Mouse (Mus musculus): ENCODE data around the gene Eif5a. TPM values are rescaled to one million over a fixed set of nuclear protein-coding genes. Genes with fewer than 3 reads are reported as not detected.

Gene Eif5a
- polyA plus RNA-seq, 1 experiment from 2014 or later = 1,083 TPM

GRCm38 (mm10) chr11:69894671-69895070 is 27.1 kb downstream of the Eif5a start:
- Histone ChIP-seq H3K27me3 (ENCODE audit: control insufficient read depth, insufficient read depth, low read length) (no peaks in the 10 kb centered on the region), H3K9me3 (ENCODE audit: control insufficient read depth, low read length) (no peaks in the 10 kb centered on the region), H3K4me2 (ENCODE audit: low read length) (no peak overlapping the region), H3K36me3 (ENCODE audit: control insufficient read depth, insufficient read depth, low read length) (no peaks in the 10 kb centered on the region), H3K4me1 (ENCODE audit: control insufficient read depth, insufficient read depth, low read length) (peaks cover 12% of the 10 kb centered on the region), H3K4me3 (replicated peaks; ENCODE audit: low read depth, low read length) (no peak overlapping the region), H3K27ac (replicated peaks; ENCODE audit: low read depth, low read length) (no peak overlapping the region), H3K9ac (replicated peaks; ENCODE audit: low read length) (no peak overlapping the region)
- WGBS = 84% methylated on average over 5 of the region's 5 CpGs
- DNase-seq = no peak
- ATAC-seq (ENCODE audit: low FRiP score, low TSS enrichment) = no peak

GRCm38 (mm10) chr11:69891482-69891881 is 30.3 kb downstream of the Eif5a start:
- DNase-seq = peak; percentile 20
- 82% methylated on average over 4 of the region's 4 CpGs for WGBS
- no peak for ATAC-seq (ENCODE audit: low FRiP score, low TSS enrichment)
- no peak overlapping the region for H3K4me3 ChIP-seq (replicated peaks; ENCODE audit: low read depth, low read length)
- no peak overlapping the region for H3K4me2 ChIP-seq (ENCODE audit: low read length)
- H3K9ac ChIP-seq (replicated peaks; ENCODE audit: low read length) = no peak overlapping the region
- H3K27ac ChIP-seq (replicated peaks; ENCODE audit: low read depth, low read length) = no peak overlapping the region
- H3K4me1 ChIP-seq (ENCODE audit: control insufficient read depth, insufficient read depth, low read length) = no peaks in the 10 kb centered on the region
- H3K27me3 ChIP-seq (ENCODE audit: control insufficient read depth, insufficient read depth, low read length) = no peaks in the 10 kb centered on the region
- no peaks in the 10 kb centered on the region for H3K36me3 ChIP-seq (ENCODE audit: control insufficient read depth, insufficient read depth, low read length)
- H3K9me3 ChIP-seq (ENCODE audit: control insufficient read depth, low read length) = no peaks in the 10 kb centered on the region

- Histone ChIP-seq H3K36me3 (ENCODE audit: control insufficient read depth, insufficient read depth, low read length) (no peaks in the 10 kb centered on the region), H3K9me3 (ENCODE audit: control insufficient read depth, low read length) (no peaks in the 10 kb centered on the region), H3K4me2 (ENCODE audit: low read length) (no peak overlapping the region), H3K4me1 (ENCODE audit: control insufficient read depth, insufficient read depth, low read length) (no peaks in the 10 kb centered on the region), H3K9ac (replicated peaks; ENCODE audit: low read length) (no peak overlapping the region), H3K27ac (replicated peaks; ENCODE audit: low read depth, low read length) (no peak overlapping the region), H3K27me3 (ENCODE audit: control insufficient read depth, insufficient read depth, low read length) (0 out of 2 replicates have a peak, but pooled peaks cover 6% of the 10 kb centered on the region), H3K4me3 (replicated peaks; ENCODE audit: low read depth, low read length) (no peak overlapping the region)
- WGBS = 82% methylated on average over 8 of the region's 8 CpGs
- ATAC-seq (ENCODE audit: low FRiP score, low TSS enrichment) (no peak), DNase-seq (no peak)
Observed at GRCm38 (mm10) chr11:69886907-69887635, 34.7 kb downstream of the Eif5a start.

GRCm38 (mm10) chr11:69884663-69885062 is 37.1 kb downstream of the Eif5a start:
- H3K4me2 ChIP-seq (ENCODE audit: low read length) = no peak overlapping the region
- H3K9me3 ChIP-seq (ENCODE audit: control insufficient read depth, low read length) = no peaks in the 10 kb centered on the region
- H3K36me3 ChIP-seq (ENCODE audit: control insufficient read depth, insufficient read depth, low read length) = no peaks in the 10 kb centered on the region
- no peak overlapping the region for H3K9ac ChIP-seq (replicated peaks; ENCODE audit: low read length)
- 85% methylated on average over 8 of the region's 8 CpGs for WGBS
- no peak overlapping the region for H3K4me3 ChIP-seq (replicated peaks; ENCODE audit: low read depth, low read length)
- H3K27me3 ChIP-seq (ENCODE audit: control insufficient read depth, insufficient read depth, low read length) = peaks cover 17% of the 10 kb centered on the region; the same call in 1 of the 2 replicates
- no peak for DNase-seq
- H3K4me1 ChIP-seq (ENCODE audit: control insufficient read depth, insufficient read depth, low read length) = peaks cover 14% of the 10 kb centered on the region
- ATAC-seq (ENCODE audit: low FRiP score, low TSS enrichment) = no peak
- no peak overlapping the region for H3K27ac ChIP-seq (replicated peaks; ENCODE audit: low read depth, low read length)

- peaks cover 14% of the 10 kb centered on the region for H3K4me1 ChIP-seq (ENCODE audit: control insufficient read depth, insufficient read depth, low read length)
- no peak overlapping the region for H3K4me2 ChIP-seq (ENCODE audit: low read length)
- H3K36me3 ChIP-seq (ENCODE audit: control insufficient read depth, insufficient read depth, low read length) = no peaks in the 10 kb centered on the region
- WGBS = 88% methylated on average over 9 of the region's 9 CpGs
- H3K9me3 ChIP-seq (ENCODE audit: control insufficient read depth, low read length) = no peaks in the 10 kb centered on the region
- H3K27ac ChIP-seq (replicated peaks; ENCODE audit: low read depth, low read length) = no peak overlapping the region
- ATAC-seq (ENCODE audit: low FRiP score, low TSS enrichment) (no peak), DNase-seq (no peak)
- H3K9ac ChIP-seq (replicated peaks; ENCODE audit: low read length) = no peak overlapping the region
- no peak overlapping the region for H3K4me3 ChIP-seq (replicated peaks; ENCODE audit: low read depth, low read length)
- H3K27me3 ChIP-seq (ENCODE audit: control insufficient read depth, insufficient read depth, low read length) = peaks cover 17% of the 10 kb centered on the region; the same call in 1 of the 2 replicates
Observed at GRCm38 (mm10) chr11:69884240-69884639, 37.5 kb downstream of the Eif5a start.

- ATAC-seq (ENCODE audit: low FRiP score, low TSS enrichment) (no peak), DNase-seq (no peak)
- no peak overlapping the region for H3K4me2 ChIP-seq (ENCODE audit: low read length)
- H3K4me3 ChIP-seq (replicated peaks; ENCODE audit: low read depth, low read length) = no peak overlapping the region
- H3K4me1 ChIP-seq (ENCODE audit: control insufficient read depth, insufficient read depth, low read length) = peaks cover 14% of the 10 kb centered on the region
- no peak overlapping the region for H3K27ac ChIP-seq (replicated peaks; ENCODE audit: low read depth, low read length)
- WGBS = 87% methylated on average over 8 of the region's 8 CpGs
- no peak overlapping the region for H3K9ac ChIP-seq (replicated peaks; ENCODE audit: low read length)
- H3K36me3 ChIP-seq (ENCODE audit: control insufficient read depth, insufficient read depth, low read length) = no peaks in the 10 kb centered on the region
- peaks cover 17% of the 10 kb centered on the region; the same call in 1 of the 2 replicates for H3K27me3 ChIP-seq (ENCODE audit: control insufficient read depth, insufficient read depth, low read length)
- H3K9me3 ChIP-seq (ENCODE audit: control insufficient read depth, low read length) = no peaks in the 10 kb centered on the region
Observed at GRCm38 (mm10) chr11:69883527-69884151, 38.1 kb downstream of the Eif5a start.

GRCm38 (mm10) chr11:69883066-69883465 is 38.7 kb downstream of the Eif5a start:
- DNase-seq (no peak), ATAC-seq (ENCODE audit: low FRiP score, low TSS enrichment) (no peak)
- Histone ChIP-seq H3K9ac (replicated peaks; ENCODE audit: low read length) (no peak overlapping the region), H3K36me3 (ENCODE audit: control insufficient read depth, insufficient read depth, low read length) (no peaks in the 10 kb centered on the region), H3K27me3 (ENCODE audit: control insufficient read depth, insufficient read depth, low read length) (peaks cover 17% of the 10 kb centered on the region; the same call in 1 of the 2 replicates), H3K27ac (replicated peaks; ENCODE audit: low read depth, low read length) (no peak overlapping the region), H3K4me2 (ENCODE audit: low read length) (no peak overlapping the region), H3K9me3 (ENCODE audit: control insufficient read depth, low read length) (no peaks in the 10 kb centered on the region), H3K4me1 (ENCODE audit: control insufficient read depth, insufficient read depth, low read length) (peaks cover 14% of the 10 kb centered on the region), H3K4me3 (replicated peaks; ENCODE audit: low read depth, low read length) (no peak overlapping the region)
- 61% methylated on average over 4 of the region's 4 CpGs for WGBS

- Histone ChIP-seq H3K4me3 (replicated peaks; ENCODE audit: low read depth, low read length) (peak overlapping the region; percentile 40), H3K9me3 (ENCODE audit: control insufficient read depth, low read length) (no peaks in the 10 kb centered on the region), H3K4me1 (ENCODE audit: control insufficient read depth, insufficient read depth, low read length) (peaks cover 14% of the 10 kb centered on the region), H3K4me2 (ENCODE audit: low read length) (peak overlapping the region; percentile 69), H3K9ac (replicated peaks; ENCODE audit: low read length) (peak overlapping the region; percentile 44; the same call in 1 of the 2 replicates), H3K27ac (replicated peaks; ENCODE audit: low read depth, low read length) (no peak overlapping the region), H3K36me3 (ENCODE audit: control insufficient read depth, insufficient read depth, low read length) (no peaks in the 10 kb centered on the region), H3K27me3 (ENCODE audit: control insufficient read depth, insufficient read depth, low read length) (peaks cover 17% of the 10 kb centered on the region; the same call in 1 of the 2 replicates)
- WGBS = 58% methylated on average over 21 of the region's 21 CpGs
- no peak for ATAC-seq (ENCODE audit: low FRiP score, low TSS enrichment)
- DNase-seq = no peak
Observed at GRCm38 (mm10) chr11:69881787-69882670, 39.7 kb downstream of the Eif5a start.
